13 mouse cellular contexts compared by ENCODE assay signal in the genomic region with DNA sequence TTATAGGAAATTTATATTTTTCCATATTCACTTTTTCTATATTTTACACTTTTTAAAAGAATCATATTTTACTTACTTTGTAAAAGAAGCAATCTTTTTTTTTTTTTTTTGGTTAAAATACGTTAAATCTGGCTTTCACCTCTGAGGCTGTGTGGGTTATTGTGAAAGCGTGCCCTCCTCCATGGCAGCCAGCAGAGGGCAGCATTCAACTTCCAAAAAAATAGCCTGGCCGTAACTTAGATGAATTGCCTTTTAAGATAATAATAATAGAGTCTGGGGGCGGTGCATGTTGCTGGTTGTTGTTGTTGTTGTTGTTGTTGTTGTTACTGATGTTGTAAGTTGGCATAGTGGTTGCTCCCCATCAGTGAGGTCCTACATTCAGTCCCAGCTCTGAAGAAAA. TPM values are rescaled to one million over a fixed set of nuclear protein-coding genes. Genes with fewer than 3 reads are reported as not detected.
DNase-seq lines count a peak whose midpoint lies in the region; ATAC-seq and TF ChIP-seq lines count a peak whose summit lies in the region.
"Not testable (repeated sequence)": the region's sequence is repeated elsewhere in the genome, so short reads cannot be mapped to it uniquely, and the experiment has no call there.
"Had no signal": no experiment of that assay in that cellular context is flagged by ENCODE, and none has a peak within 500 bp of the region (broad histone marks: within the 10 kb centered on the region; RNA-seq: fewer than 3 reads in every experiment).

No protein-coding gene starts in this region.

- TF ChIP-seq CTCF in MEL (IDR thresholded peaks at IDR 0.05 in 2 of 3, conservative IDR thresholded peaks at IDR 0.05 in 1 of 3; ENCODE audit: control insufficient read depth in 1 of 3, insufficient read depth in 1 of 3, low read depth in 2 of 3, low read length in 3 of 3, poor library complexity in 1 of 3, severe bottlenecking in 1 of 3): peak; percentile 31 to 61 (median 50); a peak in 5 of 6 replicates
- peak; percentile 16; the same call in 1 of the 2 replicates for TF ChIP-seq CTCF in forebrain, postnatal 0 days (IDR thresholded peaks at IDR 0.05; ENCODE audit: low read depth)
- peak; percentile 38; the same call in 1 of the 2 replicates for TF ChIP-seq CTCF in intestine, postnatal 0 days (IDR thresholded peaks at IDR 0.05; ENCODE audit: low read depth)
- peak; percentile 21; the same call in 1 of the 2 replicates for TF ChIP-seq CTCF in lung, postnatal 0 days (IDR thresholded peaks at IDR 0.05)

- H3K4me1 ChIP-seq in MEL (ENCODE audit: control insufficient read depth in 1 of 2, insufficient read depth in 2 of 2, low read length in 2 of 2); forebrain, postnatal 0 days (ENCODE audit: insufficient read depth); intestine, postnatal 0 days (replicated peaks; ENCODE audit: control insufficient read depth, insufficient read depth, low read length); lung, postnatal 0 days (ENCODE audit: insufficient read depth, low read depth, low read length): not testable (repeated sequence)

- not testable (repeated sequence) for H3K36me3 ChIP-seq in MEL (ENCODE audit: control insufficient read depth in 1 of 2, insufficient read depth in 2 of 2, low read length in 2 of 2); forebrain, postnatal 0 days (ENCODE audit: insufficient read depth); intestine, postnatal 0 days (ENCODE audit: control insufficient read depth, insufficient read depth); lung, postnatal 0 days (ENCODE audit: insufficient read depth, low read length)

- ATAC-seq in forebrain, postnatal 0 days; intestine, postnatal 0 days; lung, postnatal 0 days: not testable (repeated sequence)

- not testable (repeated sequence) for H3K4me3 ChIP-seq in MEL (ENCODE audit: control insufficient read depth in 1 of 2, insufficient read depth in 1 of 2, low read depth in 2 of 2, low read length in 2 of 2); forebrain, postnatal 0 days (ENCODE audit: low read depth, low read length); intestine, postnatal 0 days (ENCODE audit: low read depth, low read length); lung, postnatal 0 days (ENCODE audit: low read depth, low read length)

- not testable (repeated sequence) for TF ChIP-seq POLR2A in MEL (IDR thresholded peaks at IDR 0.05; ENCODE audit: control insufficient read depth in 1 of 2, insufficient read depth in 1 of 2, low read depth in 1 of 2, low read length in 2 of 2, poor library complexity in 1 of 2)

- TF ChIP-seq EP300 in MEL (IDR thresholded peaks at IDR 0.05; ENCODE audit: low read depth in 1 of 2, low read length in 2 of 2); lung, postnatal 0 days (IDR thresholded peaks at IDR 0.05): not testable (repeated sequence)

- not testable (repeated sequence) for H3K9me3 ChIP-seq in MEL (replicated peaks; ENCODE audit: insufficient read depth, low read length); forebrain, postnatal 0 days (ENCODE audit: low read length); intestine, postnatal 0 days (ENCODE audit: control insufficient read depth); lung, postnatal 0 days (ENCODE audit: low read length)

- H3K79me2 ChIP-seq in MEL (ENCODE audit: control insufficient read depth, insufficient read depth, low read length, poor library complexity): not testable (repeated sequence)

- not testable (repeated sequence) for H3K27me3 ChIP-seq in MEL (ENCODE audit: control insufficient read depth in 1 of 2, insufficient read depth in 2 of 2, low read length in 2 of 2); forebrain, postnatal 0 days (ENCODE audit: insufficient read depth, low read length); intestine, postnatal 0 days (replicated peaks; ENCODE audit: control insufficient read depth, insufficient read depth, low read length); lung, postnatal 0 days (replicated peaks; ENCODE audit: insufficient read depth, low read length)

- peak; percentile 53 for TF ChIP-seq RAD21 in MEL (IDR thresholded peaks at IDR 0.05; ENCODE audit: low read depth, low read length)

- 60% methylated on average over 4 of the region's 4 CpGs for WGBS in forebrain, postnatal 0 days
- 44% methylated on average over 4 of the region's 4 CpGs for WGBS in intestine, postnatal 0 days
- WGBS in lung, postnatal 0 days: 44% methylated on average over 4 of the region's 4 CpGs

- peak; percentile 41 for DNase-seq in MEL (ENCODE audit: low read depth, low spot score)
- DNase-seq in adrenal gland, postnatal 36 days: peak; percentile 23 to 53
- DNase-seq in forebrain, postnatal 0 days; lung, postnatal 0 days (ENCODE audit: low spot score): not testable (repeated sequence)
- DNase-seq in layer of hippocampus, adult 18-20 months (ENCODE audit: low spot score in 2 of 2): peak; percentile 7 to 12
- DNase-seq in right cerebral cortex, adult 2 months (ENCODE audit: low spot score in 2 of 2): peak; percentile 1 to 26

- H3K4me2 ChIP-seq in forebrain, postnatal 0 days (ENCODE audit: low read depth); intestine, postnatal 0 days (replicated peaks; ENCODE audit: low read depth); lung, postnatal 0 days (replicated peaks; ENCODE audit: low read depth, low read length): not testable (repeated sequence)

- not testable (repeated sequence) for H3K9ac ChIP-seq in MEL (ENCODE audit: control insufficient read depth, low read depth, low read length, poor library complexity, severe bottlenecking); forebrain, postnatal 0 days; intestine, postnatal 0 days (ENCODE audit: low read depth, low read length); lung, postnatal 0 days (replicated peaks; ENCODE audit: low read depth)

- not testable (repeated sequence) for H3K27ac ChIP-seq in MEL (ENCODE audit: control insufficient read depth, low read depth, low read length); forebrain, postnatal 0 days (ENCODE audit: low read depth, low read length); intestine, postnatal 0 days (ENCODE audit: low read depth, low read length); lung, postnatal 0 days (ENCODE audit: low read length)

TF ChIP-seq in MEL, 35 proteins besides CTCF, POLR2A, EP300 and RAD21:
- TF ChIP-seq ZC3H11A (IDR thresholded peaks at IDR 0.05; ENCODE audit: low read depth, low read length) (peak; percentile 32), SMC3 (IDR thresholded peaks at IDR 0.05; ENCODE audit: low read depth, low read length) (peak; percentile 56)
TF ChIP-seq in MEL: peak in this region for 2; not testable (repeated sequence) for 33.

RNA-seq across cellular contexts. Expression of a gene that starts 21.4 kb away (rescaled TPM):
- not detected in 2 replicates for total RNA-seq in MEL (2012; rRNA removed)
- not detected for polyA plus RNA-seq in MEL (2012; ENCODE audit: insufficient read depth in 1 of 2, insufficient read length in 2 of 2, low read depth in 1 of 2, low replicate concordance in 2 of 2, missing spikeins in 1 of 2)
- not detected for total RNA-seq in adrenal gland, postnatal 36 days (2021)
- not detected in 2 replicates for total RNA-seq in forebrain, postnatal 0 days (2014; rRNA removed)
- not detected in 2 replicates for polyA plus RNA-seq in forebrain, postnatal 0 days (2015; fragmentation: Nextera tagmentation; extraction: Ambion mirVana)
- polyA plus RNA-seq in intestine, postnatal 0 days (2015; fragmentation: Nextera tagmentation; extraction: Ambion mirVana): not detected in 2 replicates
- total RNA-seq in layer of hippocampus, adult 18-20 months (2021): not detected
- not detected in 2 replicates for polyA plus RNA-seq in lung, postnatal 0 days (2015; fragmentation: Nextera tagmentation; extraction: Ambion mirVana)
- total RNA-seq: layer of hippocampus, postnatal 25 days had no signal
- polyA plus RNA-seq: forebrain, embryonic 10.5 days; heart, embryonic 13.5 days; hindbrain, embryonic 16.5 days; liver, embryonic 11.5 days; macrophage had no signal
